Mouse (Mus musculus) liver, embryonic 15.5 days (tissue): Measurements from ENCODE around the gene Tbc1d20. TPM values are rescaled to one million over a fixed set of nuclear protein-coding genes. Genes with fewer than 3 reads are reported as not detected.
A peak's percentile ranks its signal among the peaks of the same experiment; 100 is the strongest.
"Not testable (repeated sequence)": the region's sequence is repeated elsewhere in the genome, so short reads cannot be mapped to it uniquely, and the experiment has no call there.

Experiments
- ATAC-seq: fragments of 200-750 bp; cut with Nextera tagmentation; 2 replicates; pipeline ENCODE4 v1.8.0; 2017; ENCODE audit warnings: moderate number of reproducible peaks, mild to moderate bottlenecking, moderate library complexity; ENCODE audit not compliant: insufficient read depth
- H3K27ac ChIP-seq: fragments of 300-500 bp; sonication (generic); replicated peaks from 2 replicates; pipeline ENCODE4 v1.5.1; 2015; ENCODE audit warnings: mild to moderate bottlenecking, inconsistent platforms
- H3K27me3 ChIP-seq: fragments of 300-500 bp; sonication (generic); 2 replicates; pipeline ENCODE4 v1.6.1; 2015; ENCODE audit warnings: mild to moderate bottlenecking, inconsistent platforms
- H3K36me3 ChIP-seq: fragments of 300-500 bp; sonication (generic); replicated peaks from 2 replicates; pipeline ENCODE4 v1.6.1; 2015; ENCODE audit warnings: moderate library complexity, mild to moderate bottlenecking, inconsistent platforms
- H3K4me1 ChIP-seq: fragments of 300-500 bp; sonication (generic); replicated peaks from 2 replicates; pipeline ENCODE4 v1.6.1; 2015; ENCODE audit warnings: inconsistent platforms
- H3K4me2 ChIP-seq: fragments of 300-500 bp; sonication (generic); 2 replicates; pipeline ENCODE4 v1.6.1; 2015; ENCODE audit warnings: moderate library complexity, mild to moderate bottlenecking, inconsistent platforms
- H3K4me3 ChIP-seq: fragments of 300-500 bp; sonication (generic); replicated peaks from 2 replicates; pipeline ENCODE4 v1.5.1; 2015; ENCODE audit warnings: mild to moderate bottlenecking, inconsistent platforms
- H3K9ac ChIP-seq: fragments of 300-500 bp; sonication (generic); 2 replicates; pipeline ENCODE4 v1.6.1; 2015; ENCODE audit warnings: moderate library complexity, mild to moderate bottlenecking, inconsistent platforms
- H3K9me3 ChIP-seq: fragments of 300-500 bp; sonication (generic); replicated peaks from 2 replicates; pipeline ENCODE4 v1.6.1; 2016; ENCODE audit warnings: inconsistent platforms
- WGBS: fragments of 180-500 bp; shearing (Covaris S2); methylation state at CpG from one replicate; pipeline ENCODE4 v1.1.7; 2015; ENCODE audit warnings: mixed read lengths; ENCODE audit not compliant: insufficient replicate concordance; 5-methylcytosine and 5-hydroxymethylcytosine counted together
- polyA plus RNA-seq: library from polyadenylated mRNA; unstranded; fragments of >200 nt; fragmentation: Nextera tagmentation; extraction: Ambion mirVana; gene quantifications from 2 replicates; pipeline ENCODE4 v1.2.1, GENCODE M21; 2015

Gene Tbc1d20
- polyA plus RNA-seq = 10.7 and 12.3 TPM in 2 replicates

DNA sequence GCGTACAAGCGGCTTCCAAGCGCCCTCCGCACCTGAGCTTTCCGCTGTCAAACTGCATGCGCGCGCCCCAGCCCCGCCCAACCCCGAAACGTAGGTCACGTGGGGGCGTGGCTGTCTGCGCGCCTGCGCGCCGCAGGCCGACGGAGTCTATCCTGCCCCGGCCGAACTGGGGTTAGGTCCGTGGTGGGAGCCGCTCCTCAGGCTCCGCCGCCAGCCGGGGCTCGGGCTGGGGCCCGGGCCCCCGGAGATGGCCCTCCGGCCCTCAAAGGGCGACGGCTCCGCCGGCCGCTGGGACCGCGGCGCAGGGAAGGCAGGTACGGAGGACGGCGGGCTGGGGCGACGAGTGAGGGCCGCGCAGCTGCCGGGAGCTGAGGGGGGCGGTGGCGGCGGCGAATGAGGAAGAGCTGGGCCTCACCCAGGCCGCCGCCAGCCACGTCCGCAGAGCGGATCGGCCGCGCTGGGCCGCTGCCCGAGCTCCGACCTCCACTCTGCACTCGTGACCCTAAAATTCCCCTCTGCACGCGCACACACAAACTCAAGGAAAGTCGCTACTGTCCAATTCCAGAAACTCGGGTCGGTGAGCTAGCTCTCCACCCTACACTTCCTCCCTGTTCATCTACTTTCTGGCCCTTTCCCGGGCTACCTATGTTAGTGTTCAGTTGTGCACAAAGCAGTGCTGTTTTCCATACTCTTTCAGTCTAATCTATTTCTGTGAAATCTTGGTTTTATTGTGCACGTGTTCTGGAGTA, at the start of gene Tbc1d20:
Gene Tbc1d20 (plus strand): TSS at position 102 of the 749 bp plus-strand sequence.
- H3K9ac ChIP-seq = peak within 1 kb of the TSS; percentile 95
- under 1% methylated on average over 68 of the region's 70 CpGs for WGBS
- H3K27ac ChIP-seq = peak within 1 kb of the TSS; percentile 88
- peaks cover 42% of the 10 kb centered on the region for H3K4me1 ChIP-seq
- H3K27me3 ChIP-seq = no peaks in the 10 kb centered on the region
- peak within 1 kb of the TSS; percentile 90 for H3K4me2 ChIP-seq
- peak within 1 kb of the TSS; percentile 84 for H3K4me3 ChIP-seq
- no peaks in the 10 kb centered on the region for H3K9me3 ChIP-seq
- peak; percentile 97 for ATAC-seq
- H3K36me3 ChIP-seq = no peaks in the 10 kb centered on the region; the same call in 1 of the 2 replicates

DNA sequence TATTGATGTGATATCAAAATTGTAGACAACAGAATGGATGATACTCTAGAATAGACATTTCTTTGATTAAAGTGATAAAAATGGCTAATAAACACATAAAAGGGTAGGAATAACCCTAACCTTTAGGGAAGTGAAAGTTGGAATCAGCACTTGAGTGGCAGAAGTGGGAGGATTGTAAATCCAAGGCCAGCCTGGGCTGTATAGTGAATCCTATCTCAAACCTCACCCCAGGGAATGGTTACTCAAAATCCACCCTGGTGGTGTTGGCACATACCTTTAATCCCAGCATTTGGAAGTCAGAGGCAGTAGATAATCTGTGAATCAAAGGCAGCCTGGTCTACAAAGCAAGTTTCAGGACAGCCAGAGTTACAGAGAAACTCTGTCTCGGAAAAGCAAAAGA, 46.4 kb upstream of the Tbc1d20 start:
- Histone ChIP-seq H3K27ac (no peak overlapping the region), H3K27me3 (no peaks in the 10 kb centered on the region), H3K36me3 (peaks cover 32% of the 10 kb centered on the region), H3K9ac (no peak overlapping the region), H3K4me1 (no peaks in the 10 kb centered on the region), H3K4me3 (no peak overlapping the region), H3K4me2 (no peak overlapping the region), H3K9me3 (no peaks in the 10 kb centered on the region)
- WGBS = 79% methylated on average over 1 of the region's 1 CpGs
- no peak for ATAC-seq

DNA sequence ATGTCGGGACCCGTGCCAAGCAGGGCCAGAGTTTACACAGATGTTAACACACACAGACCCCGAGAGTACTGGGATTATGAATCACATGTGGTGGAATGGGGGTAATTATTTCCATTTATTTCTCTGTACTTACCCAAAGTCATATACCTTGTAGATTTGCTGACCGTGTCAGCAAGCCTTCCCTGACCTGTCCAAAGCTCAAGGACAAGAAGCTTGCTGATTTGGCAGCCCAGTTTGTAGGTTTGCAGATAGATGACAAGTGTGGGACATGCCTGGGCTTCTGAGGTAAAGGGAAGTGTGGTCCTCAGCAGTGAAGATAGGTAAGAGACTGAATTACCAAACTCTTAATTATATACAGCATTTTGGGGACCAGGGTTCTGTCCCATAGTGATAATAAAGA, 43.1 kb upstream of the Tbc1d20 start:
- no peak overlapping the region for H3K27ac ChIP-seq
- H3K4me3 ChIP-seq = no peak overlapping the region
- H3K27me3 ChIP-seq = no peaks in the 10 kb centered on the region
- no peak overlapping the region for H3K9ac ChIP-seq
- H3K36me3 ChIP-seq = peaks cover 43% of the 10 kb centered on the region
- ATAC-seq = no peak
- H3K4me1 ChIP-seq = no peaks in the 10 kb centered on the region
- H3K4me2 ChIP-seq = no peak overlapping the region
- no peaks in the 10 kb centered on the region for H3K9me3 ChIP-seq
- WGBS = 77% methylated on average over 4 of the region's 4 CpGs

DNA sequence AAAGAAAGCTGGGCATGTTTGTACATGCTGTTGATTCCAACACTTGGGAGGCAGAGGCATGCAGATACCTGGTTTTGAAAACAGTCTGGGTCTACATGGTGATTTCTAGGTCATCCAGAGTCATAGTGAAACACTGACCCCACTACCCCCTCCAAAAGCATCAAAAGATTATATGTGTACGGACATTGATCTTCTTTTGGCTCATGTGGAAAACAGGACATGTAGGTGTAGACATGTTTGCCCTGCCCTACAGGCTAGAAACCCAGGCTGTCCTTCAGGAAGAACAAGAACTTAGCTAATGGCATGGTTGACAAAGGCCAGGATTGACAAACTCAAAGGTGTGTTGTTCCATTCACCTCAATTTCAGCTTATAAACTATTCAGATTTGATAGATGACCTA, 33.9 kb upstream of the Tbc1d20 start:
- H3K27ac ChIP-seq = no peak overlapping the region
- H3K9me3 ChIP-seq = no peaks in the 10 kb centered on the region
- ATAC-seq = no peak
- H3K4me3 ChIP-seq = no peak overlapping the region
- no peaks in the 10 kb centered on the region for H3K4me1 ChIP-seq
- H3K4me2 ChIP-seq = no peak overlapping the region
- peaks cover 79% of the 10 kb centered on the region for H3K36me3 ChIP-seq
- H3K27me3 ChIP-seq = no peaks in the 10 kb centered on the region
- H3K9ac ChIP-seq = no peak overlapping the region
- WGBS = 83% methylated on average over 1 of the region's 1 CpGs

DNA sequence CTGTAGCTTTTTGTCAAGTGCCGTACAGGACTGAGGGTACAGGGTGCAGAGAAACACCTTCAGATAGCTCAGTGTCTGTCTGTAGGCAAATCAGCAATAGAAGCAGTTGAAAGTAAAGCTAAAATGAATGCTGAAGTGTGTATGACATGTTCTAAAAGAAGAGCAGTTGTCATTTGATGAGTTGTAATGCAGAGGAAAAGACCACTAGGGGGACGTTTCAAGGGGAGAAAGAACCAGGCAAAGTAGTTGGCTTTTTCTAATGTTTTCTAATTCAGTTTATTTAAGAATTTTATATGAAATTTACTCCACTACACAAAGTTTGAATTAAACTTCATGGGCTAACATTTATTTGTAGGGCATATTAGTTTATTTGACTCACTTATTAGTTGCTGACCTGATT, 20.0 kb upstream of the Tbc1d20 start:
- 73% methylated on average over 2 of the region's 2 CpGs for WGBS

DNA sequence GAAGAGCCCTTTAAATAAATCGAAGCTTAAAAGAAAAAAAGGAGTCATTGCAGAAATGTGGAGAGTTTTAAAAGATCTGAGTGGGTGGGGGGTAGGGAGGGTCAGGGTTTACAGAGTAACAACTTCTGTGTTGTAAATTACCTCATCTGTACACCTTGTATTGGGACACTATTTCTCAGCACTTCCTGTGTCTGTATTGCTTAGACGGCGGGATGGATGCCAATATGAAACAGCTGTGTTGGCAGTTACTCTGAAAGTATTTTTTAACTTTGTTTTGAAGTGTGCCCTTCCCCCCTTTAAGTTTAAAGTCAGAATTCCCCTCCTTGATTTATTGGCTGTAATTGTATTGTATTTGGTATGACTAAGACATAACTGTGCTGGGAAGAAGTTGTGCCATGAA, 12.2 kb upstream of the Tbc1d20 start:
- no peak overlapping the region for H3K9ac ChIP-seq
- no peaks in the 10 kb centered on the region for H3K4me1 ChIP-seq
- no peak overlapping the region for H3K4me3 ChIP-seq
- H3K36me3 ChIP-seq = peaks cover 77% of the 10 kb centered on the region
- H3K4me2 ChIP-seq = no peak overlapping the region
- no peaks in the 10 kb centered on the region for H3K9me3 ChIP-seq
- H3K27me3 ChIP-seq = no peaks in the 10 kb centered on the region
- no peak overlapping the region for H3K27ac ChIP-seq
- WGBS = 83% methylated on average over 3 of the region's 3 CpGs
- ATAC-seq = no peak

More for the DNA sequence above, 20.0 kb upstream of the Tbc1d20 start:
- no peak overlapping the region for H3K4me2 ChIP-seq
- H3K27me3 ChIP-seq = no peaks in the 10 kb centered on the region
- no peak overlapping the region for H3K9ac ChIP-seq
- H3K4me3 ChIP-seq = no peak overlapping the region
- H3K27ac ChIP-seq = no peak overlapping the region
- peaks cover 82% of the 10 kb centered on the region for H3K36me3 ChIP-seq
- H3K4me1 ChIP-seq = no peaks in the 10 kb centered on the region
- no peak for ATAC-seq
- no peaks in the 10 kb centered on the region for H3K9me3 ChIP-seq

DNA sequence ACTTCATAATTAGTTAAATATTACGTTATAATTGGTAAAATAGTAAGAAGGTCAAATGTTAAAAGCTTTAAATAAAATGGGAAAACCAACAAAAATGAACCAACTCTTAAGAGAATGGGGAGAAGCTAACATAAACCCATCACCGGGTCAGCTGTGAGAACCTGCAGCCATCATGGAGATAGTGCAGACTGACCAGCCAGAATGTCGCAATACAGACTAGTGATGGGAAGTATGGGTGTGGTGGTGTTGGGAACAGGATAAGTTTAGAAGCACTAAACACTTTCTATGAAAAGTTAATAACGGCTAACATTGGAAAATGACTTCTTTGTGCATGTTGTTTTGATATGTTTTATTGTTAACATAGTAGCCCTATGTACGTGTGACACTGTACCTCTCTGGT, 6.1 kb upstream of the Tbc1d20 start:
- no peaks in the 10 kb centered on the region for H3K27me3 ChIP-seq
- H3K4me3 ChIP-seq = no peak overlapping the region
- no peaks in the 10 kb centered on the region for H3K4me1 ChIP-seq
- peaks cover 35% of the 10 kb centered on the region for H3K36me3 ChIP-seq
- no peak overlapping the region for H3K27ac ChIP-seq
- H3K4me2 ChIP-seq = no peak overlapping the region
- ATAC-seq = no peak
- H3K9me3 ChIP-seq = no peaks in the 10 kb centered on the region
- WGBS = 82% methylated on average over 5 of the region's 5 CpGs
- H3K9ac ChIP-seq = no peak overlapping the region

DNA sequence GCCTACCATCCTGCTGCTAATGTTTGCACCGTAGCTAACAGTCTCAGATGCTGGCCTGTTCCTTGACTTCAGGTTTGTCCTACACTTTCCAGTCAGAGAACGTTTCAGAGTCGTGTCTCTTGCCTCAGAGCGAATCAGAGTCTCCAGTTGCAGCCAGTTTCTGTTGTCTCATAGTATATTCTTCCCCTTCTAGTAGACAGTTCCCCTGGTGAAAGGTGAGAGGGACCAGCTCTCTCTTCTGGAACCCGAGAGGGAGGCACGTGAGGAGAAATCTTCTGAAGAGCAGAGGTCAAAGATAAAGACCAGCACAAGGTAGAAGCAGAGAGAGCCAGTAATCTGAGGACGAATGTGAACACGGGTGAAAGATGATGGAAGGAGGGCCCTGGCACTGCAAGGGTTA, 5.6 kb upstream of the Tbc1d20 start:
- H3K9me3 ChIP-seq = no peaks in the 10 kb centered on the region
- WGBS = 74% methylated on average over 8 of the region's 8 CpGs
- H3K9ac ChIP-seq = no peak overlapping the region
- H3K4me1 ChIP-seq = peaks cover 2% of the 10 kb centered on the region
- H3K4me3 ChIP-seq = no peak overlapping the region
- no peak overlapping the region for H3K4me2 ChIP-seq
- peaks cover 30% of the 10 kb centered on the region for H3K36me3 ChIP-seq
- H3K27me3 ChIP-seq = no peaks in the 10 kb centered on the region
- ATAC-seq = no peak
- no peak overlapping the region for H3K27ac ChIP-seq

DNA sequence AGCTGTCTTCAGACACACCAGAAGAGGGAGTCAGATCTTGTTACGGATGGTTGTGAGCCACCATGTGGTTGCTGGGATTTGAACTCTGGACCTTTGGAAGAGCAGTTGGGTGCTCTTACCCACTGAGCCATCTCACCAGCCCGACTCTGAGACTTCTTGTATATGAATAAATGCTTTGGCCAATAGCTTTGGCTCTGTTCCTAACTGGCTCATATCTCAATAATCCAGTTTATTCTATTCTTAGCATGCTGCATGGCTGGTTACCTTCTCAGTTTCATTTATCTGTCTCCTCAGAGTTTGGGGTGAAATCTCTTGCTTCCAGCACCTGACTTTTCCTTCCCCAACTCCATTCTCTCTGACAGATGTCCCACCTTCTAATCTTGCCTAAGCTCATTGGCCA, 4.0 kb upstream of the Tbc1d20 start:
- H3K9me3 ChIP-seq, H3K9ac ChIP-seq, H3K27ac ChIP-seq, ATAC-seq, H3K4me3 ChIP-seq, H3K4me2 ChIP-seq, H3K27me3 ChIP-seq: not testable (repeated sequence)
- peaks cover 11% of the 10 kb centered on the region for H3K4me1 ChIP-seq
- 62% methylated on average over 2 of the region's 2 CpGs for WGBS
- peaks cover 14% of the 10 kb centered on the region for H3K36me3 ChIP-seq

DNA sequence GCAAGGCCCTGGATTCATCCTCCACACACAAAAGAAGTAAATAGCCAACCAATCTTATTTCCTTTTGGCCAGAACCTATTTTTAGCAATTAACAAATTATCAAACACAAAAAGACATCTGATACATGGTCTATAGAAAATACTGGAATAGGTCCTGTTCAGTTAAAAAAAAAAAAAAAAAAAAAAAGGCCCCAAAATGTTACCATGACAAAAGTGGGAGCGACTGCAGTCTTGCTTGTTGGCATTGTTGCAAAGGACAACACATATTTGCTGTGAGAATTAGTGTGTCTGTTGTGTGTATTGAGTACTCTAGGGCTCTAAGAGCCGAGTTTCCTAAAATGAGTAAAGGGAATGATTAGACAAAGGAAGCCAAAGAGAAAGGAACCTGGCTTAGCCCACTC, 1.2 kb upstream of the Tbc1d20 start:
- Histone ChIP-seq H3K9me3 (no peaks in the 10 kb centered on the region), H3K36me3 (no peaks in the 10 kb centered on the region; the same call in 1 of the 2 replicates), H3K27me3 (no peaks in the 10 kb centered on the region), H3K27ac (no peak overlapping the region), H3K4me2 (no peak overlapping the region), H3K4me3 (no peak overlapping the region), H3K4me1 (peaks cover 33% of the 10 kb centered on the region), H3K9ac (no peak overlapping the region)
- 72% methylated on average over 2 of the region's 2 CpGs for WGBS
- no peak for ATAC-seq

DNA sequence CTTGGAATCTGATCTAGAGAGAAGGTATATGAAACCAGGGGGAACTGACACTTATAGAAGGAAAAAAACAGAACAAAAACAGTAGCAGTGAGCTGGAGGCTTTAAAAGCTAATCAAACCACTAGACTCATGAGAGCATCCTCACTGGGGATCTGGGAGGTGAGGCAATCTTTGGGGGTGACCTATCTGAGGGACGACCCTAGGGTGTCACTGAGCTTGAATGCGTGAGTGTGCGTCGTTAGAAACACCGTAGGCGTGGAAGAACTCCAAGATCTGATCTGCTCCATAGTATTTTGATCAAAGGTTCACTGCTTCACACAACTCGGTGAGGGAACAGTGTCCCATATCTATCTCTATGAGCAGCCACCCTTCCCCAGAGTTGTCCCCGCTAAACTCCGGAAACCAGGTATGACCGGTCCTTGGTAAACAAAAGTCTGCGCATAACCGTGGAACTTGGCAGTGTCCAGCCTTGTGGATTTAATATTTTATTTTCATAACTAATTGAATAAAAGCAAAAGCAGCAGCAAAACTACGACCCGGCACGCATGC, 375 bp upstream of the Tbc1d20 start:
- Histone ChIP-seq H3K9me3 (no peaks in the 10 kb centered on the region), H3K27ac (peak overlapping the region; percentile 53; the same call in 1 of the 2 replicates), H3K27me3 (no peaks in the 10 kb centered on the region), H3K36me3 (no peaks in the 10 kb centered on the region; the same call in 1 of the 2 replicates), H3K4me1 (peaks cover 37% of the 10 kb centered on the region), H3K4me2 (peak overlapping the region; percentile 90), H3K9ac (peak overlapping the region; percentile 95), H3K4me3 (peak overlapping the region; percentile 84)
- under 1% methylated on average over 15 of the region's 15 CpGs for WGBS
- peak; percentile 49 for ATAC-seq
